Mouse (Mus musculus) duodenum, adult 2 months (tissue): ENCODE data around the gene Lsp1. TPM values are rescaled to one million over a fixed set of nuclear protein-coding genes. Genes with fewer than 3 reads are reported as not detected.

Experiments used
- polyA plus RNA-seq: library from polyadenylated mRNA; depleted of rRNA; stranded (reverse); fragments of >200 nt; gene quantifications from 2 replicates; pipeline ENCODE4 v1.2.3, GENCODE M21; 2012; ENCODE audit warnings: low replicate concordance; rRNA removed

Lsp1 gene
- polyA plus RNA-seq = 33.4 and 47.1 TPM in 2 replicates

GRCm38 (mm10) chr7:142460636-142461077, at the start of gene Lsp1:
TSS of gene Lsp1 (plus strand) at chr7:142460809.

GRCm38 (mm10) chr7:142434137-142434865, 26.3 kb upstream of the Lsp1 start, which contains the start of gene Syt8:
TSS of gene Syt8 (plus strand) at chr7:142434850.

GRCm38 (mm10) chr7:142441585-142441984, 19.0 kb upstream of the Lsp1 start, which contains the start of gene Tnni2:
TSS of gene Tnni2 (plus strand) at chr7:142441808.

DNA sequence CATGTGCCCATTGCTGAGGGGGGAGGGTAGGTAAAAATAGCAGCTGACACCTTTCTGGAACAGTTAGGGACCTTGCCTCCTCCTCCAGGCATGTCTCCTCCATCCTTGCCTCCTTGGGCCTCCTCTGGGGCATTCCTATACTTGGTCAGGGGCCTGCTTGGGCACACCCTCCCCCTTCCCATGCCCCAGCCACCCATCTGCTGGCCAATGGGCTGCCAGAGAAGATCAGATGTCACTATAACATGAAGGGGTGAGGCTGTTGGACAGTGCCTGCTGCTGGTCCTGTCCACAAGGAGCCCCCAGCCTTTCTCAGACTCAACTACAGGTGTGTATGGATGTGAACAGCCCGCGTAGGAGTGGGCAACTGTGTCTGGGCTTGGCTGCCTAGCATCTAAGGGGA, 38.0 kb downstream of the Lsp1 start, which contains the start of gene Tnnt3:
TSS of gene Tnnt3 (plus strand) at position 262 of the 400 bp plus-strand sequence.

GRCm38 (mm10) chr7:142532671-142533058, 72.1 kb downstream of the Lsp1 start, which contains the start of gene Mrpl23:
TSS of gene Mrpl23 (plus strand) at chr7:142532686.

Other genes with a start within 250 kb of the Lsp1 start
- gene Gm7579, start 248.9 kb upstream of the Lsp1 start, polyA plus RNA-seq = not detected in 2 replicates
- 2.1 TPM in 1 of 2 replicates, not detected in the other for gene Krtap5-5, start 230.8 kb upstream of the Lsp1 start, polyA plus RNA-seq
- gene Gm40460, start 219.7 kb upstream of the Lsp1 start, polyA plus RNA-seq = not detected in 2 replicates
- gene Gm2431, start 202.5 kb upstream of the Lsp1 start, polyA plus RNA-seq = not detected in 2 replicates
- not detected in 2 replicates for gene Gm4559, start 186.4 kb upstream of the Lsp1 start, polyA plus RNA-seq
- not detected in 2 replicates for gene Krtap5-1, start 163.7 kb upstream of the Lsp1 start, polyA plus RNA-seq
- not detected in 2 replicates for gene Krtap5-4, start 157.3 kb upstream of the Lsp1 start, polyA plus RNA-seq
- gene Ifitm10, start 87.1 kb upstream of the Lsp1 start, polyA plus RNA-seq = 2.2 and 4.4 TPM in 2 replicates
- gene Gm49369, start 78.1 kb upstream of the Lsp1 start, polyA plus RNA-seq = not detected in 2 replicates
- gene Ctsd, start 72.8 kb upstream of the Lsp1 start, polyA plus RNA-seq = 219 and 317 TPM in 2 replicates
- 1.8 and 119 TPM in 2 replicates for gene Syt8, start 26.0 kb upstream of the Lsp1 start, polyA plus RNA-seq
- 0.20 and 1.7 TPM in 2 replicates for gene Tnni2, start 19.0 kb upstream of the Lsp1 start, polyA plus RNA-seq
- gene Tnnt3, start 38.0 kb downstream of the Lsp1 start, polyA plus RNA-seq = not detected in 2 replicates
- gene Mrpl23, start 71.9 kb downstream of the Lsp1 start, polyA plus RNA-seq = 2.5 and 3.5 TPM in 2 replicates
- gene Igf2, start 206.0 kb downstream of the Lsp1 start, polyA plus RNA-seq = 11.0 and 22.4 TPM in 2 replicates
- 0.04 TPM in 2 replicates for gene Gm49394, start 209.1 kb downstream of the Lsp1 start, polyA plus RNA-seq